Mouse (Mus musculus): ENCODE measurements around the gene Fancg.

Gene Fancg

DNA sequence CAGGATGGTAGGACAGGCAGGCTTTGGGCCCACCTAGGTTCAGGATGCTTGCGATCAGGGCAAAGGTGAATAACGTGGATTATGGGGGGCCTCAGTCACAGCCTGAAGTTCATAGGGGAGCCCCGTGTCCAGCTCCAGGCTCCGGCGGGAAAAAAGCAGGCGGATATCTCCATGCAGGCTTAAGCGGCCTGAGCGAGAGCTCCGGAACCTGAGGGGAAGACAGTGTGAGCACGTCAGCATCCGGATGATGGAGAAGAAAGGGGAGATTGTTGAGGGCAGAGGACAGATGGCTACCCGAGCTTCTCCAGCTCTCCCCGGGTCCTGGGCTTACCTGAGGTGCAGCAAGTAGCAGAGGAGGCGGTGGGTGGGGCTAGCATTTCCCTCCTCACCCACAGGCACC, 23.2 kb upstream of the Fancg start:
- DNase-seq (ENCODE audit: low spot score in 2 of 2): no peak

GRCm38 (mm10) chr4:43032501-43032900, 22.2 kb upstream of the Fancg start:
- no peak for DNase-seq (ENCODE audit: low spot score in 2 of 2)

- peak; percentile 81 to 88 for DNase-seq (ENCODE audit: low spot score in 2 of 2)
Measured at GRCm38 (mm10) chr4:43031237-43031995, 21.1 kb upstream of the Fancg start, which contains the start of gene Stoml2. Gene Stoml2 (minus strand): TSS chr4:43031710.

DNA sequence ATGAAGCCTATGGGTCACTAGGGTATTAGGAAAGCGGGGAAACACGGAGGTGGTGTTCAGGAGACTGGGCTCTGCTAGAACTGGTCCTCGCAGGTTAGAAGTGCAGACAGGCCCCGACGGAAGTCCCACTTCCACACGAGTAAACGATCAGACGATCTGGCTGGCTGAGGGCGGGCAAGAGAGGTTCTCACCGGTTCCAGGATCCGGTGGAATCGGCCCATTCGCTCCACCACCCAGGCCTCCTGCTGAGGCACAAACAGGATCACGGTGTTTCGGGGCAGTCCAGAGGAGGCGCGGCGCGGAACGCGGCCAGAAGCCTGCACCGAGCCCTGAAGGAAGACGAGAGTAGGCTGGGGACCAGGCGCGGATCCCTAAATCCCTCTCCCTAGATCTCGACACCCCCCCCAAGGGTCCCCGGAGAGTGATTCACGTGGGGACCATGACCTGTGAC, 20.5 kb upstream of the Fancg start:
- no peak for DNase-seq (ENCODE audit: low spot score in 2 of 2)

- no peak for DNase-seq (ENCODE audit: low spot score in 2 of 2)
Measured at GRCm38 (mm10) chr4:43030352-43030751, 20.0 kb upstream of the Fancg start.

DNA sequence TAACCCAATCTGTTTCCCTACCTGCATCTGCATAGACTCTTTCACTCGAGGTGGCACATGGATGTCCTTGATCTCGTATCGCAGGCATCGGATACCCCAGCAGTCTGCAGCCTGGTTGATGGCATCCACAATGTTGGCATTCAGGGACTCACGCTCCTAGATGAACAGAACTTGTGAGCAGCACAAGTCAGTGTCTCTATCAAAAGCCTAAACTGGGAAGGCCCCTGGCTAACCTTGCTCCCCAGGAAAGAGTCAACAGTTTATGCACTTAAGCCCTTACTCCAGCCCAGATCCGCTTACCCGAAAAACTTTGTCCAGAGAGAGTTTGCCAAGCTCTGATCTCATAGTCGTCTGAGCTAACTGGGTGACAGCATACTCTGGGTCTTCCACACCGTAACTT, 19.4 kb upstream of the Fancg start:
- no peak for DNase-seq (ENCODE audit: low spot score in 2 of 2)

DNA sequence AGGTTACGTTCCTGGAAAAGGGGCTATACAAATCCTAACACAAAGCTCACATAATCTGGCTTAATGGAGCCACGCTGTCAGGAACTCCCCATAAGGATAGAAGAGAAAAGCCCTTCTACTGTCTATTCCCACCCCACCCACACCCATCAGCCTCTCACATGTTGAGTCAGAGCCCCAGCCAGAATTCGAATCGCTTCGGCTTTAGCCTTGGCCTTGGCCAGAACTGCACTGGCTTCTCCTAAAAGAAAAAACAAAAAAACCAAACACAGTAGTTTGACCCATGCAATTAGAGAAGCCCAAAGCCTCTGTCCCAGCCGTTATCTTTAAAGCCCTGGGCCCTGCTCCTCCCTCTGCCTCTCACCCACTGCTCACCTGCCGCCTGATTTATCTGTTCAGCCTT, 18.8 kb upstream of the Fancg start:
- DNase-seq (ENCODE audit: low spot score in 2 of 2): no peak

GRCm38 (mm10) chr4:43025084-43025960, 15.0 kb upstream of the Fancg start, which contains the start of gene Pigo:
Gene Pigo (minus strand): TSS chr4:43025819.
- DNase-seq (ENCODE audit: low spot score in 2 of 2): peak; percentile 88 to 93

- no peak for DNase-seq (ENCODE audit: low spot score in 2 of 2)
Measured at GRCm38 (mm10) chr4:43024673-43025072, 14.4 kb upstream of the Fancg start.

DNA sequence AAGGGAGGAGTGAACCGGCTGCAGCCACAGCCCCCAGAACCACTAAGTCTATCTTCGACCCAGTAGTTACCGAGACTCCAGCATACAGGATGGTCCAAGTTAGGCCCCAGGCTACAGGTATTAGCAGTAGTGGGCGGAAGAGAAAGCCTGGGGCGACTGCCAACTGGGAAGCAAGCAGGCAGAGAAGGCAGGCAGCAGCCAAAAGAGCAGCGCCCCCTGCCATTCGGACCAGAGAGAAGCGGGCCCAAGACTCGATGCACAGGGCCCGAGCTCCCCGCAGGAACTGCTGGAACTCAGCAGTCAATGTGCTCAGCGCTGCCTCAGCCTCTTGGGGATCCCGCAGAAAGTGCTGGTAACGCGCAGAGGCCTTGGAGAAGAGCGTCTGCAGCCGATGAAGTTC, 11.0 kb upstream of the Fancg start:
- no peak for DNase-seq (ENCODE audit: low spot score in 2 of 2)

DNA sequence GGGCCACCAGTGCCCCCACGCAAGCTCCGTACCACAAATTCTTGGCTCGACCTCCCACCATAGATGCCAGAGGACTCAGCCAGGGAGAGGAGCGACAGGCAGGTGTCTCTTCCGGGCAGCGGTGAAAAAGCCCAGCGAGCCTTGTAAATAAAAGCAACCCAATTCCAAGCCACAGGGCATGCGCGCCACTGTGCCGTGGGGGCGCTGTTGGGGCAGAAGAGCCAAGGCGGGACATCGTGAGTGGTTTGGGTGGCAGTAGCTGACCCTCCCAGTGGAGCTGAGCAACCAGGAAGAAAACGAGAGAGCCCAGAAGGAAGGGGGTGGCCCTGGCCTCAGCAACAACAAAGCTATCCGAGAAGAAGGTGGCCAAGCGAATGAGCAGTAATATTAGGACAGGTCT, 10.6 kb upstream of the Fancg start:
- no peak for DNase-seq (ENCODE audit: low spot score in 2 of 2)

- DNase-seq (ENCODE audit: low spot score in 2 of 2): no peak
Measured at GRCm38 (mm10) chr4:43019641-43020465, 9.5 kb upstream of the Fancg start.

GRCm38 (mm10) chr4:43019176-43019575, 8.9 kb upstream of the Fancg start:
- no peak for DNase-seq (ENCODE audit: low spot score in 2 of 2)

GRCm38 (mm10) chr4:43018156-43018555, 7.8 kb upstream of the Fancg start:
- no peak for DNase-seq (ENCODE audit: low spot score in 2 of 2)

DNA sequence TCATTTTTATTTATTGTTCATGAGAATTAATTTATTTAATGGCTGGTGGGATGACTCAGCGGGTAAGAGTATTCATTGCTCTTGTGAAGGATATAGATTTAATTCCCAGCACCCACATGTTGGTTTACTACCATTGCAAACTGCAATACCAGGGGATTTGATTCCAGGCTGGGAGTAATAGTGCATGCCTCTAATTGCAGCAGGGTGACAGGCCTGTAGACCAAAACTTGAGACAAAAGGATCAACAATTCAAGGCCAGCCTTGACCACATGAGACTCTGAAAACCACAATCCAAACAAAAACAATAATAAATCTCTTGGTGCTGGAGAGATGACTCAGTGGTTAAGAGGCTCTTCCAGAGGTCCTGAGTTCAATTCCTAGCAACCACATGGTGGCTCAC, 1.8 kb upstream of the Fancg start:
- DNase-seq (ENCODE audit: low spot score in 2 of 2): no peak

DNA sequence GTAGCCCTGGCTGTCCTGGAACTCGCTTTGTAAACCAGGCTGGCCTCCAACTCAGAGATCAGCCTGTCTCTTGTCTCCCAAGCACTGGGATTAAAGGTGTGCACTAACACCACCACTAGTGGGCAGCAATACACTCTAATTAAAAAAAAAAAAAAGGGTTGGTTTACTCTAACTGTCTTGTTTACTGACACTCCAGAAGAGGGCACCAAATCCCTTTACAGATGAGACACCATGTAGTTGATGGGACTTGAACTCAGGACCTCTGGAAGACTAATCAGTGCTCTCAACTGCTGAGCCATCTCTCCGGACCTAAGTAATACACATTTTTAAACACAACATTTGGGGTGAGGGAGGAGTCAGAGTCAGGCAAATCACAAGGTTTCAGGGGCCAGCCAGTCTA, 4.5 kb downstream of the Fancg start:
- DNase-seq (ENCODE audit: low spot score in 2 of 2): peak; percentile 25 to 43

DNA sequence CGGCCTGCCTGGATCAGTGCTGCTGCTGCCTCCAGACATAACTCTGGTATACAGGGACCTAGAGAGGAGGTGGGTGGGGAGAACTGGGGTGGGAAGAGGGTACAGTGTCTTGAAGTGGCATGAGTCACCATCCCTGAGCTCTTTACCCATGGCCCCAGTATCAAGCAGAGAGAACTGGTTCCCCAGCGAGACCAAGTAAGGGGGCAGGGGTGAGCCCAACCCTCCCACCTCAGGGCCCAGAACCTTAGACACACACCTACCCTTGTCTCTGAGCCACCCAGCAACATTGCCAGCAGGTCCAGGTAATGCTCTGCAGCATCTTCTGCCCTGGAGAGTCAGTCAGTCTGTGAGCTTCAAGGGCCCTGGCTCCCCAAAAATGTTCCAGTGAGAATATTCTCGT, 5.4 kb downstream of the Fancg start:
- DNase-seq (ENCODE audit: low spot score in 2 of 2): no peak

- no peak for DNase-seq (ENCODE audit: low spot score in 2 of 2)
Measured at GRCm38 (mm10) chr4:43002756-43003439, 7.4 kb downstream of the Fancg start.

- no peak for DNase-seq (ENCODE audit: low spot score in 2 of 2)
Measured at GRCm38 (mm10) chr4:43001272-43001671, 9.0 kb downstream of the Fancg start.

GRCm38 (mm10) chr4:43000141-43000986, 9.9 kb downstream of the Fancg start, which contains the start of gene Vcp:
Gene Vcp (minus strand): TSS chr4:43000507.
- peak; percentile 99 for DNase-seq (ENCODE audit: low spot score in 2 of 2)

Measured in natural killer cell, adult 2 months (primary cell).